Mouse (Mus musculus) megakaryocyte, embryonic 14.5 days (primary cell): ENCODE data around the gene Gsg1.

Source experiments
- FLI1 ChIP-seq: IDR thresholded peaks from 2 replicates; pipeline ENCODE4 v1.6.1; 2012; ENCODE audit warnings: low read length, inconsistent platforms, mixed read lengths
- GATA1 ChIP-seq: IDR thresholded peaks from 3 replicates; pipeline ENCODE4 v1.6.1; 2012; ENCODE audit warnings: mixed read lengths, low read length, inconsistent platforms, borderline replicate concordance

GRCm38 (mm10) chr6:135197446-135197845 is 56.7 kb downstream of the Gsg1 start:
- TF ChIP-seq GATA1 (no peak), FLI1 (no peak)
